Mouse (Mus musculus) kidney, postnatal 0 days (tissue): Measurements from ENCODE around the gene Cdrt4. TPM values are rescaled to one million over a fixed set of nuclear protein-coding genes. Genes with fewer than 3 reads are reported as not detected.

Experiments used
- ATAC-seq: fragments of 200-750 bp; cut with Nextera tagmentation; replicated peaks from 2 replicates; pipeline ENCODE4 v1.8.0; 2017; ENCODE audit warnings: low read depth, moderate number of reproducible peaks, moderate TSS enrichment, moderate library complexity; ENCODE audit not compliant: low FRiP score
- DNase-seq: peaks from one replicate; pipeline ENCODE4 v3.0.0-alpha.2; 2016; ENCODE audit warnings: low spot score
- H3K27ac ChIP-seq: fragments of 300-500 bp; sonication (generic); 2 replicates; pipeline ENCODE4 v1.5.1; 2014; ENCODE audit warnings: mild to moderate bottlenecking
- H3K27me3 ChIP-seq: fragments of 300-500 bp; sonication (generic); 2 replicates; pipeline ENCODE4 v1.6.1; 2014; ENCODE audit warnings: low read length, mixed read lengths; ENCODE audit not compliant: insufficient read depth
- H3K36me3 ChIP-seq: fragments of 300-500 bp; sonication (generic); 2 replicates; pipeline ENCODE4 v1.6.1; 2014; ENCODE audit warnings: low read length, mixed read lengths; ENCODE audit not compliant: insufficient read depth
- H3K4me1 ChIP-seq: fragments of 300-500 bp; sonication (generic); replicated peaks from 2 replicates; pipeline ENCODE4 v1.6.1; 2014; ENCODE audit warnings: antibody characterized with exemption, low read length, mixed read lengths; ENCODE audit not compliant: insufficient read depth
- H3K4me2 ChIP-seq: fragments of 300-500 bp; sonication (generic); 2 replicates; pipeline ENCODE4 v1.6.1; 2014; ENCODE audit warnings: mild to moderate bottlenecking, low read length, moderate library complexity, mixed read lengths
- H3K4me3 ChIP-seq: fragments of 300-500 bp; sonication (generic); replicated peaks from 2 replicates; pipeline ENCODE4 v1.5.1; 2014; ENCODE audit warnings: low read depth, low read length
- H3K9ac ChIP-seq: fragments of 300-500 bp; sonication (generic); 2 replicates; pipeline ENCODE4 v1.6.1; 2014; ENCODE audit warnings: low read depth, low read length
- H3K9me3 ChIP-seq: fragments of 300-500 bp; sonication (generic); replicated peaks from 2 replicates; pipeline ENCODE4 v1.6.1; 2016; ENCODE audit warnings: low read length, inconsistent platforms, mixed read lengths
- CTCF ChIP-seq: IDR thresholded peaks from 2 replicates; pipeline ENCODE4 v1.5.1; 2016; ENCODE audit warnings: antibody characterized with exemption, low read depth, mild to moderate bottlenecking, moderate library complexity
- WGBS: fragments of 180-500 bp; shearing (Covaris S2); extraction: QIAGEN DNeasy Blood & Tissue Kit; methylation state at CpG from one replicate; pipeline ENCODE4 v1.1.7; 2014; 5-methylcytosine and 5-hydroxymethylcytosine counted together
- polyA plus RNA-seq: library from polyadenylated mRNA; unstranded; fragments of >200 nt; fragmentation: Nextera tagmentation; extraction: Ambion mirVana; gene quantifications from 2 replicates; pipeline ENCODE4 v1.2.1, GENCODE M21; 2015

Cdrt4 gene
- polyA plus RNA-seq, 1 experiment from 2014 or later = 0.17 TPM

DNA sequence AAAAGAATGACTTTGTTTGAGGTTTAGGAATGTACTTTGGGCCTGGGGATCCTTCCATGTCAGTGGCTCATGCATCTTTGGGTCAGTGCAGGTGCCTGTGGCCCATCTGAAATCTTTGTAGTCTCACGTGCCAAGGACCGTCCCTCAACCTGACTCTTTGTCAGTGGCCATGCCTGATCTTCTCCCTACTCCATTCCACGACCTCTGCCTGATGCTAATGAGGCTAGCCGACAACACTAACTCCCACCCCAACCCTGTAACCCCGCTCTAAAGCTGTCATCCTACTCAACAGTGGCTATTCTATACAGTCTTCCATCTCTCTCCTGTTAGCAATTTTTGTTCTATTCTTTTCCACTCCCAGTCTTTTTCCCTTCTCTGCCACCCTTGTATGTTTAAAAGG, 4.2 kb downstream of the Cdrt4 start:
- TF ChIP-seq CTCF = no peak
- DNase-seq = no peak
- Histone ChIP-seq H3K4me2 (no peak overlapping the region), H3K27me3 (no peaks in the 10 kb centered on the region), H3K36me3 (no peaks in the 10 kb centered on the region), H3K9me3 (no peaks in the 10 kb centered on the region), H3K27ac (no peak overlapping the region), H3K4me3 (no peak overlapping the region), H3K9ac (no peak overlapping the region), H3K4me1 (no peaks in the 10 kb centered on the region)
- no peak for ATAC-seq
- WGBS = 70% methylated on average over 5 of the region's 5 CpGs

DNA sequence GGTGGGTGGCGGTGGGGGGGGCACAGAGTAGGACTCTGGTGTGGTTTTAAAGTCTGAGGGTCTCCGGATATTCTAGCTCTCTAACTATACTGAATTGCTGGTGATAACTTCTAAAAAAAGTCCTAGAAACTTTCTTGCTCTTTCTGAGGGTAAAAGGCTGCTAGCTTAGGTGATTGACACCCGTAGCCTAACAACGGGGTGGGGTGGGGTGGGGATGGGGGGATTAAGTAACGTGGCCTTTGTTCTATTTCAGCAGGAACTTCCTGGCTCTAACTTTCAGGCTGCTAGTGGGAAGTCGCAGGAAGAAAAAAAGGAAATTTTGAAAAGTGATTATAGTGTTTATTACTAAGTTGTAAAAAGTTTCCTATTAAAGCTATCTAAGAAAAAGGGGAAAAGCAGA, 4.8 kb downstream of the Cdrt4 start:
- H3K4me2 ChIP-seq = no peak overlapping the region
- WGBS = 24% methylated on average over 6 of the region's 6 CpGs
- TF ChIP-seq CTCF = no peak
- ATAC-seq = no peak
- no peaks in the 10 kb centered on the region for H3K27me3 ChIP-seq
- H3K4me3 ChIP-seq = no peak overlapping the region
- no peaks in the 10 kb centered on the region for H3K9me3 ChIP-seq
- DNase-seq = no peak
- H3K4me1 ChIP-seq = no peaks in the 10 kb centered on the region
- no peaks in the 10 kb centered on the region for H3K36me3 ChIP-seq
- no peak overlapping the region for H3K9ac ChIP-seq
- no peak overlapping the region for H3K27ac ChIP-seq

DNA sequence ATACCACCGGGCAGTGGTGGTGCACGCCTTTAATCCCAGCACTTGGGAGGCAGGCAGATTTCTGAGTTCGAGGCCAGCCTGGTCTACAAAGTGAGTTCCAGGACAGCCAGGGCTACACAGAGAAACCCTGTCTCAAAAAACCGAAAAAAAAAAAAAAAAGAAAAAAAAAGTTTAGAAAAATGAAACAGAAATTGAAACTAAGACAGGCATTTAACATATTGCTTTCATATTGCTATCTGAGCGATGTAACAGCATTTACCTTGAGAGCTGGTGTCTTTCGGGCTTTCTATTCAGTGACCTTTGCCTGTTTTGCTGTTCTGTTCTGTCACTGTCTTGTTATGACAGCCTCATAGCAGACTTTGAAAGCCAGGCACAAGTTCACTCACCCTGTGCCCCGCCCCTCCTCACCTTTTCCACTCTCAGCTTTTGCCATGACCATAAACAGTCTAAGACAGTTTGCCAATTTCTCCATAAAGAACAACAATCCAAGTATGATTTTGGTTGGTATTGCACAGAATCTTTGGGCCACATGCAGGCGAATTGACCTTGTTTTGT, 6.7 kb downstream of the Cdrt4 start:
- Histone ChIP-seq H3K4me3 (no peak overlapping the region), H3K4me2 (no peak overlapping the region), H3K4me1 (no peaks in the 10 kb centered on the region), H3K9ac (no peak overlapping the region), H3K27ac (no peak overlapping the region), H3K27me3 (no peaks in the 10 kb centered on the region), H3K9me3 (no peaks in the 10 kb centered on the region), H3K36me3 (no peaks in the 10 kb centered on the region)
- DNase-seq = no peak
- no peak for ATAC-seq
- WGBS = 89% methylated on average over 8 of the region's 8 CpGs
- TF ChIP-seq CTCF = no peak

DNA sequence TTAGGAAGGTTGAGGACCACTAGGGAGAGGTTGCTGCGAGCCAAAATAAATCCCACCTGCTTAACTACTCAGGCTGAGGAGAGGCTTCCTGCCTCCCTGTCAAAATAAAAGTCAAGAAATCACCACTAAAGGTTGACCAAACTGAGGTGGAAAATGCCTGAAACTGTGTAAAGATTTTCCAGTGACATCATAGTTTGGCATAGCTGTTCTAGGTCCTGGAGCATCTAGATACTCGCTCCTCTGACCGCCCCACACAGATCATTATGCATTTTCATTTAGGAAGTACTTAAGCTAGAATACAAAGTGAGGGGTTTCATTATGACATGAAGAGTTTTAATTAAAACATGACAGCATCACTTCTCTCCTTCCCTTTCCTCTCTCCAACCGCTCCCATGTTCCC, 12.3 kb downstream of the Cdrt4 start:
- Histone ChIP-seq H3K27ac (no peak overlapping the region), H3K4me2 (no peak overlapping the region), H3K9me3 (no peaks in the 10 kb centered on the region), H3K27me3 (no peaks in the 10 kb centered on the region), H3K4me1 (peaks cover 14% of the 10 kb centered on the region), H3K4me3 (no peak overlapping the region), H3K9ac (no peak overlapping the region), H3K36me3 (no peaks in the 10 kb centered on the region)
- 82% methylated on average over 4 of the region's 4 CpGs for WGBS
- no peak for TF ChIP-seq CTCF
- ATAC-seq = no peak
- no peak for DNase-seq

DNA sequence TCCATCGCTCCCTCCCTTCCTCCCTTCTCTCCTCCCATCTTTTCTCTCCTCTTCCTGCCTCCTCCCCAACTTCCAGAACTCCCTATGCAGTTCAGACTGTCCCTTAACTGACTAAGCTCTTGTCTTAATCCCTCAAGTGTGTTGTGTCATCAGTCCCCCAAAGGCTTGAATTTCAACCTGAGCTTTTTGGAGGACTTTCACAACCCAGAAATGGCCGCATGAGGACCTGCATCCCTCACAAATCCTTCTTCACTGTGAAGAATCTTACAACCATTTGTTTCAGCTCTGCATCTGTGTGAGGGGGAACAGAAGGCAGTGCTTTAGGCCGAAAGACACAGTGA, 15.4 kb downstream of the Cdrt4 start:
- no peaks in the 10 kb centered on the region for H3K27me3 ChIP-seq
- H3K9ac ChIP-seq = no peak overlapping the region; the same call in 1 of the 2 replicates
- peak overlapping the region; percentile 55; the same call in 1 of the 2 replicates for H3K4me2 ChIP-seq
- peaks cover 14% of the 10 kb centered on the region for H3K4me1 ChIP-seq
- H3K4me3 ChIP-seq = peak overlapping the region; percentile 18; the same call in 1 of the 2 replicates
- 53% methylated on average over 3 of the region's 3 CpGs for WGBS
- ATAC-seq = no peak
- peak; percentile 25 for DNase-seq
- H3K36me3 ChIP-seq = no peaks in the 10 kb centered on the region
- no peak for TF ChIP-seq CTCF
- H3K9me3 ChIP-seq = no peaks in the 10 kb centered on the region
- peak overlapping the region; percentile 93 for H3K27ac ChIP-seq

DNA sequence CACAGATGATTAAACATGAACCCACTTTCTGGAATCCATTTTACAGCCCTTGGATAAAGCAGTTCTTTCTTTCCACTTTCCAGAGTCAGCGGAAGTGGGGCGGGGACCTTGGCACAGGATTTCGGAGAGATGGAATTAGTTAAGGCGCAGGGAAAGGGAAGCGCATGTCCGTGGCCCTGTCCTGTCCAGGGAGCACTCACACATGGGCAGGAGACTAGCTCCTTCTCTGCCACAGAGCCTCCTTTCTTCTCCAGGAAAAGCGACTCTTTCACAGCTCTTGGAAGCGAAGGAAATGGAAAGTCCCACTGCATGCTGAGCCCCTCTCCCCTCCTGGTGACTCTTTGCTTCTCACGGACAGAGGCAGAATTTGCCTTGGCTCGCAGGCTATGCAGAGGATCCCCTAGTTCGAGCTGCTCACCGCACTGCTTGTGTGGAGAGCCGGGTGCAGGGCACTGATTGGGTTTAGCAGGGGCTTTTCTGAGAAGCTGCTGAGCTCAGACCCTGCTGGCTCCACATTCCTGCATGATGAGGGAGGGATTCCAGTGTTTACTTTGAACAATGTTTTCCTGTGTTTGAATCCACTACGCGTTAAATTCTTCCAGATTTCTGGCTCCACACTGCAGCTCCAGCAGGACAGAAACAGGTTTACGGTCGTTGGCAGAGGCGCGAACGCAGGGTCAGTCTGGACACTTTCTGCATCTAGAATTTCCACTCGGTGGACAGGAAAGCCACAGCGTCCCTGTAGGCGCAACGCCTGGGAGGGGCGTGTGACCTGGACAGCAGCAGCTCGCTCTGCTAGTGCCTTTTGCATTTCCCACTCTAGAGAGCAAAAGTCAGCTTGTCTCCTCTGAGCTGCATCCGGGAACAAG, 16.0 kb downstream of the Cdrt4 start:
- Histone ChIP-seq H3K4me2 (peak overlapping the region; percentile 55), H3K9ac (peak overlapping the region; percentile 53), H3K36me3 (no peaks in the 10 kb centered on the region), H3K27me3 (no peaks in the 10 kb centered on the region), H3K4me3 (peak overlapping the region; percentile 18), H3K27ac (peak overlapping the region; percentile 93), H3K9me3 (no peaks in the 10 kb centered on the region), H3K4me1 (peaks cover 14% of the 10 kb centered on the region)
- peak; percentile 54; the same call in 1 of the 2 replicates for ATAC-seq
- peak; percentile 9; the same call in 1 of the 2 replicates for TF ChIP-seq CTCF
- DNase-seq = peak; percentile 81
- 4% methylated on average over 27 of the region's 27 CpGs for WGBS
